Mouse (Mus musculus): ENCODE results near the gene Olfr1241. TPM values are rescaled to one million over a fixed set of nuclear protein-coding genes. Genes with fewer than 3 reads are reported as not detected.

The Olfr1241 gene
- not detected in 2 replicates for polyA plus RNA-seq (2016; fragmentation: Nextera tagmentation; extraction: Ambion mirVana)

DNA sequence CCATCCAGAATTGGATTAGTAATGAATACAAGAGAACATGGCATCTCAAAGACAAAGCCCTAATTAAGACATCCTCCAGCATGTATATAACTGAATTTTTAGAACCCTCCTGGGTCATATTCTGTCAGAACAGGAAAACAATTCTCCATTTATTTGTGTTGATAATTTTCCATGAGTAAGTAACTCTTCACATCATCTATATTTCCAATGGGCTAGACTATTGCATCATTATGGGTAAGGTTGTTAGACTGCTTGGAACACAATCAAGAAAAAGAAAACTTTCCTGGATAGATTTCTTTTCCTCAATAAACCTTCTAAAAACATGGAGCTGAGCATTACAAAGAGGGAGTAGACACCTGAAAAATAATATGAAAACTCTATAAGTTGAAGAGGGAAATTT, at the start of gene Olfr1241:
Gene Olfr1241 (minus strand): TSS at position 101 of the 400 bp plus-strand sequence.
- H3K4me2 ChIP-seq (replicated peaks): no peak within 1 kb of the TSS
- H3K9ac ChIP-seq: no peak within 1 kb of the TSS
- no peaks in the 10 kb centered on the region for H3K9me3 ChIP-seq
- H3K27me3 ChIP-seq: no peaks in the 10 kb centered on the region
- H3K4me1 ChIP-seq: no peaks in the 10 kb centered on the region
- H3K36me3 ChIP-seq: no peaks in the 10 kb centered on the region
- H3K4me3 ChIP-seq: no peak within 1 kb of the TSS
- no peak for ATAC-seq (ENCODE audit: insufficient number of reproducible peaks, insufficient read depth, low FRiP score, low TSS enrichment)
- no peak within 1 kb of the TSS for H3K27ac ChIP-seq

DNA sequence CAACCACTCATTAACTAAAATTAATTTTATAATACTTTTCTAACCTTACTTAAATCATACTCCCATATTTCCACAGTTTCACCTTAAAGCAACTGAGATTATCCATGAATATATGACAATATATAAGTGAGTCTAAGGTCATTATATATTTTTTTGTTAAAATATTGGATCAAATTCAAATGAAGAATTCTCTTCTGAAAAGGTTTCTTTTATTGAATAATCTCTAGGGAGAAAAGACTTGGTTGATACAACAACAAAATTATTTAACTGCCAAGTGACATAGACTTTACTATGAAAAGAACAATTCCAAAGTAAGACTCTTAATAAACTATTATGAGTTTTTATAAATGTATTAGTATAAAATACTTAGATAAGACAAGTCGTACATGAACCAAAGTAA, 44.5 kb upstream of the Olfr1241 start, which contains the start of gene Olfr1243:
Gene Olfr1243 (minus strand): TSS at position 101 of the 400 bp plus-strand sequence.
- Histone ChIP-seq H3K9me3 (no peaks in the 10 kb centered on the region), H3K4me3 (no peak within 1 kb of the TSS), H3K4me1 (no peaks in the 10 kb centered on the region), H3K4me2 (replicated peaks) (no peak within 1 kb of the TSS), H3K9ac (no peak within 1 kb of the TSS), H3K27me3 (no peaks in the 10 kb centered on the region), H3K27ac (no peak within 1 kb of the TSS), H3K36me3 (no peaks in the 10 kb centered on the region)
- ATAC-seq (ENCODE audit: insufficient number of reproducible peaks, insufficient read depth, low FRiP score, low TSS enrichment): no peak
- WGBS: 100% methylated on average over 1 of the region's 1 CpGs

DNA sequence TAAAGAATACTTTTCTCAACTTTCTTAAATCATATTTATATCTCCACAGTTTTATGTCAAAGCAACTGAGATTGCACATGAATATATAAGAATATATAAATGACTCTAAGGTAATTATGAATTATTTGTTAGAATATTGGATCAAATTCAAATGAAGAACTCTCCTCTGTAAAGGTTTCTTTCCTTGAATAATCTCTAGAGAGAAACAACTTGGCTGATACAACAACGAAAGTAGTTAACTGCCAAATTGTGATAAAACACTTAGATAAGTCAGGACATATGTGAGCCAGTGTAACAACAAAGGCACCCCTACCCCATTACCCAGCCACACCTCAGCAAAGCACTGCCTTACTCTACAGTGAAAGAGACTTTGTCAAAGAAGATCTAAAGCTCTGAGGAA, 11.3 kb upstream of the Olfr1241 start, which contains the start of gene Olfr1242:
Gene Olfr1242 (minus strand): TSS at position 101 of the 400 bp plus-strand sequence.
- Histone ChIP-seq H3K4me2 (replicated peaks) (no peak within 1 kb of the TSS), H3K4me1 (no peaks in the 10 kb centered on the region), H3K9ac (no peak within 1 kb of the TSS), H3K9me3 (no peaks in the 10 kb centered on the region), H3K27ac (no peak within 1 kb of the TSS), H3K27me3 (no peaks in the 10 kb centered on the region), H3K36me3 (no peaks in the 10 kb centered on the region), H3K4me3 (no peak within 1 kb of the TSS)
- no peak for ATAC-seq (ENCODE audit: insufficient number of reproducible peaks, insufficient read depth, low FRiP score, low TSS enrichment)
- WGBS: 86% methylated on average over 1 of the region's 1 CpGs

DNA sequence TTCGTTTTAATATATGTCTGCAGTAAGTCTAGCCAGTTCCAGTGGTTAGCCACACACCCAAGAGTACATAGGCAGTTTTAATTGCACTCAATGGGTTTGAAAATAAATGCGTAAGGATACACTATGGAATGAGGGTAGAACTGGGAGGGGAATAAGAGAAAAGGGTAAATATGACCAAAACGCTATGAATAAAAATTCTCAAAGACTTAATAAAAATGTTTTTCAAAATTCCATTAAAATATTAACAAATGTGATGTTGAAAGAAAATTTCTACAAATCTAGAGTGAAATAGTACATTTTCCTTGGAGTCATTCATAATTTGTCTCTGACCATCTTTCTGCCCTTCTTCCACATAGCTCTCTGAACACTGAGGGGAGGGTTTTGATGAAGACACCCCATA, 44.0 kb downstream of the Olfr1241 start, which contains the start of gene Olfr1240:
Gene Olfr1240 (minus strand): TSS at position 101 of the 400 bp plus-strand sequence.
- no peak for ATAC-seq (ENCODE audit: insufficient number of reproducible peaks, insufficient read depth, low FRiP score, low TSS enrichment)
- H3K4me1 ChIP-seq: no peaks in the 10 kb centered on the region
- no peaks in the 10 kb centered on the region for H3K9me3 ChIP-seq
- H3K36me3 ChIP-seq: no peaks in the 10 kb centered on the region
- no peaks in the 10 kb centered on the region for H3K27me3 ChIP-seq
- WGBS: 87% methylated on average over 3 of the region's 3 CpGs
- no peak within 1 kb of the TSS for H3K9ac ChIP-seq
- H3K4me3 ChIP-seq: no peak within 1 kb of the TSS
- no peak within 1 kb of the TSS for H3K4me2 ChIP-seq (replicated peaks)
- no peak within 1 kb of the TSS for H3K27ac ChIP-seq

Other genes starting within 250 kb of the Olfr1241 start
- gene Olfr1228, start 233.1 kb downstream of the Olfr1241 start, polyA plus RNA-seq (2016; fragmentation: Nextera tagmentation; extraction: Ambion mirVana): not detected in 2 replicates
- not detected in 2 replicates for gene Olfr1229, start 199.1 kb downstream of the Olfr1241 start, polyA plus RNA-seq (2016; fragmentation: Nextera tagmentation; extraction: Ambion mirVana)
- not detected in 2 replicates for gene Olfr1230, start 189.9 kb downstream of the Olfr1241 start, polyA plus RNA-seq (2016; fragmentation: Nextera tagmentation; extraction: Ambion mirVana)
- gene Olfr1231, start 180.1 kb downstream of the Olfr1241 start, polyA plus RNA-seq (2016; fragmentation: Nextera tagmentation; extraction: Ambion mirVana): not detected in 2 replicates
- gene Olfr1232, start 157.5 kb downstream of the Olfr1241 start, polyA plus RNA-seq (2016; fragmentation: Nextera tagmentation; extraction: Ambion mirVana): not detected in 2 replicates
- not detected in 2 replicates for gene Olfr1233, start 144.7 kb downstream of the Olfr1241 start, polyA plus RNA-seq (2016; fragmentation: Nextera tagmentation; extraction: Ambion mirVana)
- not detected in 2 replicates for gene Olfr1234, start 122.3 kb downstream of the Olfr1241 start, polyA plus RNA-seq (2016; fragmentation: Nextera tagmentation; extraction: Ambion mirVana)
- gene Olfr1238, start 77.5 kb downstream of the Olfr1241 start, polyA plus RNA-seq (2016; fragmentation: Nextera tagmentation; extraction: Ambion mirVana): not detected in 2 replicates
- not detected in 2 replicates for gene Olfr1239, start 66.7 kb downstream of the Olfr1241 start, polyA plus RNA-seq (2016; fragmentation: Nextera tagmentation; extraction: Ambion mirVana)
- gene Olfr1240, start 44.1 kb downstream of the Olfr1241 start, polyA plus RNA-seq (2016; fragmentation: Nextera tagmentation; extraction: Ambion mirVana): not detected in 2 replicates
- not detected in 2 replicates for gene Olfr1242, start 11.2 kb upstream of the Olfr1241 start, polyA plus RNA-seq (2016; fragmentation: Nextera tagmentation; extraction: Ambion mirVana)
- gene Olfr1243, start 44.4 kb upstream of the Olfr1241 start, polyA plus RNA-seq (2016; fragmentation: Nextera tagmentation; extraction: Ambion mirVana): not detected in 2 replicates
- not detected in 2 replicates for gene Olfr1245, start 91.3 kb upstream of the Olfr1241 start, polyA plus RNA-seq (2016; fragmentation: Nextera tagmentation; extraction: Ambion mirVana)
- not detected in 2 replicates for gene Olfr1246, start 106.0 kb upstream of the Olfr1241 start, polyA plus RNA-seq (2016; fragmentation: Nextera tagmentation; extraction: Ambion mirVana)
- not detected in 2 replicates for gene Olfr1247, start 127.0 kb upstream of the Olfr1241 start, polyA plus RNA-seq (2016; fragmentation: Nextera tagmentation; extraction: Ambion mirVana)
- not detected in 2 replicates for gene Olfr1248, start 131.1 kb upstream of the Olfr1241 start, polyA plus RNA-seq (2016; fragmentation: Nextera tagmentation; extraction: Ambion mirVana)
- gene Olfr1249, start 147.9 kb upstream of the Olfr1241 start, polyA plus RNA-seq (2016; fragmentation: Nextera tagmentation; extraction: Ambion mirVana): not detected in 2 replicates
- gene Olfr1250, start 174.3 kb upstream of the Olfr1241 start, polyA plus RNA-seq (2016; fragmentation: Nextera tagmentation; extraction: Ambion mirVana): not detected in 2 replicates
- gene Olfr1251, start 184.8 kb upstream of the Olfr1241 start, polyA plus RNA-seq (2016; fragmentation: Nextera tagmentation; extraction: Ambion mirVana): not detected in 2 replicates
- gene Olfr1252, start 237.9 kb upstream of the Olfr1241 start, polyA plus RNA-seq (2016; fragmentation: Nextera tagmentation; extraction: Ambion mirVana): not detected in 2 replicates